Mouse (Mus musculus) right cerebral cortex, postnatal 36 days (tissue): ENCODE measurements around the gene Cgn.

Experiments used
- DNase-seq, 2 experiments: peaks; one replicate each; pipeline ENCODE4 v3.0.0; 2022; ENCODE audit warnings: low spot score in 2 of 2, mixed read lengths in 1 of 2

Gene Cgn

GRCm38 (mm10) chr3:94786367-94786835 lies at the start of gene Cgn:
Cgn (minus strand) TSS chr3:94786492.
- peak; percentile 88 for DNase-seq

- DNase-seq, result no peak
Observed at GRCm38 (mm10) chr3:94835396-94835795, 49.1 kb upstream of the Cgn start.

- no peak for DNase-seq
Observed at GRCm38 (mm10) chr3:94833358-94833757, 47.1 kb upstream of the Cgn start.

- no peak for DNase-seq
Observed at GRCm38 (mm10) chr3:94832701-94833100, 46.4 kb upstream of the Cgn start.

GRCm38 (mm10) chr3:94832100-94832499 lies 45.8 kb upstream of the Cgn start:
- DNase-seq, result no peak

- no peak for DNase-seq
Observed at GRCm38 (mm10) chr3:94824110-94824509, 37.8 kb upstream of the Cgn start.

- no peak for DNase-seq
Observed at GRCm38 (mm10) chr3:94822082-94822481, 35.8 kb upstream of the Cgn start.

- no peak for DNase-seq
Observed at GRCm38 (mm10) chr3:94821008-94821638, 34.8 kb upstream of the Cgn start.

GRCm38 (mm10) chr3:94819452-94820425 lies 33.4 kb upstream of the Cgn start:
- DNase-seq, result no peak

- DNase-seq, result no peak
Observed at GRCm38 (mm10) chr3:94817731-94818130, 31.4 kb upstream of the Cgn start.

GRCm38 (mm10) chr3:94815603-94816002 lies 29.3 kb upstream of the Cgn start:
- no peak for DNase-seq

GRCm38 (mm10) chr3:94814663-94815062 lies 28.4 kb upstream of the Cgn start:
- no peak for DNase-seq

GRCm38 (mm10) chr3:94814063-94814462 lies 27.8 kb upstream of the Cgn start:
- DNase-seq, result no peak

- no peak for DNase-seq
Observed at GRCm38 (mm10) chr3:94813651-94814050, 27.4 kb upstream of the Cgn start.

GRCm38 (mm10) chr3:94811628-94812027 lies 25.3 kb upstream of the Cgn start:
- no peak for DNase-seq

GRCm38 (mm10) chr3:94808296-94808695 lies 22.0 kb upstream of the Cgn start:
- no peak for DNase-seq

- no peak for DNase-seq
Observed at GRCm38 (mm10) chr3:94804976-94805375, 18.7 kb upstream of the Cgn start.

GRCm38 (mm10) chr3:94804146-94804545 lies 17.9 kb upstream of the Cgn start:
- no peak for DNase-seq

GRCm38 (mm10) chr3:94796181-94796580 lies 9.9 kb upstream of the Cgn start:
- DNase-seq, result no peak

- DNase-seq, result no peak
Observed at GRCm38 (mm10) chr3:94795596-94796140, 9.4 kb upstream of the Cgn start.

- no peak for DNase-seq
Observed at GRCm38 (mm10) chr3:94794359-94794758, 8.1 kb upstream of the Cgn start.

GRCm38 (mm10) chr3:94793672-94794071 lies 7.4 kb upstream of the Cgn start:
- DNase-seq, result no peak

- no peak for DNase-seq
Observed at GRCm38 (mm10) chr3:94792258-94792657, 6.0 kb upstream of the Cgn start.
